Mouse (Mus musculus) v-Abl transformed pro-B cells (cell line): ENCODE measurements around the gene Lrrc4b.

ENCODE experiments used
- in situ Hi-C, 2 experiments: fragments of 400-800 bp; cut with MboI; formaldehyde crosslinking; loops; one replicate each; pipeline ENCODE4 v1.15.1; 2025; ENCODE audit not compliant: unreplicated experiment in 2 of 2

Gene Lrrc4b

GRCm38 (mm10) chr7:44435796-44436195, 7.0 kb downstream of the Lrrc4b start:
- in situ Hi-C loops, result no loop called here

GRCm38 (mm10) chr7:44436267-44436666, 7.4 kb downstream of the Lrrc4b start:
- in situ Hi-C loops, result no loop called here

- in situ Hi-C loops, result no loop called here
These were observed 8.4 kb downstream of the Lrrc4b start for GRCm38 (mm10) chr7:44437188-44437587.

GRCm38 (mm10) chr7:44437933-44438332, 9.1 kb downstream of the Lrrc4b start:
- in situ Hi-C loops, result no loop called here

- in situ Hi-C loops, result no loop called here
These were observed 10.9 kb downstream of the Lrrc4b start for GRCm38 (mm10) chr7:44439696-44440095.

GRCm38 (mm10) chr7:44440479-44440878, 11.7 kb downstream of the Lrrc4b start:
- in situ Hi-C loops, result no loop called here

- in situ Hi-C loops, result no loop called here
These were observed 12.4 kb downstream of the Lrrc4b start for GRCm38 (mm10) chr7:44441180-44441579.

GRCm38 (mm10) chr7:44441648-44442109, 12.9 kb downstream of the Lrrc4b start:
- in situ Hi-C loops, result no loop called here

- in situ Hi-C loops, result no loop called here
These were observed 13.6 kb downstream of the Lrrc4b start for GRCm38 (mm10) chr7:44442407-44442821.

GRCm38 (mm10) chr7:44443268-44444173, 14.7 kb downstream of the Lrrc4b start:
- in situ Hi-C loops, result no loop called here

GRCm38 (mm10) chr7:44444886-44445527, 16.2 kb downstream of the Lrrc4b start:
- in situ Hi-C loops, result no loop called here

GRCm38 (mm10) chr7:44445528-44445923, 16.7 kb downstream of the Lrrc4b start:
- in situ Hi-C loops, result no loop called here

- in situ Hi-C loops, result no loop called here
These were observed 17.4 kb downstream of the Lrrc4b start for GRCm38 (mm10) chr7:44446070-44446855.

- in situ Hi-C loops, result loop anchor here in 1 of 2 experiments (25.0 kb wide), 1 partner anchor 766 kb away; the partner anchor contains the start of gene Klk14
These were observed 24.4 kb downstream of the Lrrc4b start for GRCm38 (mm10) chr7:44453256-44453655.

- in situ Hi-C loops, result loop anchor here in 1 of 2 experiments (25.0 kb wide), 1 partner anchor 769 kb away; the partner anchor contains the start of gene Klk14
These were observed 27.5 kb downstream of the Lrrc4b start for GRCm38 (mm10) chr7:44456302-44456701.

GRCm38 (mm10) chr7:44460067-44460466, 31.2 kb downstream of the Lrrc4b start:
- in situ Hi-C loops, result loop anchor here (10.0 to 25.0 kb wide), 3 partner anchors 75 to 773 kb away; partner anchors contain the start of genes 1700008O03Rik (in 1 of the 2), Klk14 (in 1 of the 2) and Syt3 (in 1 of the 2)

- in situ Hi-C loops, result loop anchor here (10.0 to 25.0 kb wide), 3 partner anchors 76 to 774 kb away; partner anchors contain the start of genes 1700008O03Rik (in 1 of the 2), Klk14 (in 1 of the 2) and Syt3 (in 1 of the 2)
These were observed 32.1 kb downstream of the Lrrc4b start for GRCm38 (mm10) chr7:44460767-44461502.

GRCm38 (mm10) chr7:44461503-44462217, 32.8 kb downstream of the Lrrc4b start:
- in situ Hi-C loops, result loop anchor here (10.0 to 25.0 kb wide), 3 partner anchors 77 to 774 kb away; partner anchors contain the start of genes 1700008O03Rik (in 1 of the 2), Klk14 (in 1 of the 2) and Syt3 (in 1 of the 2)
